Mouse (Mus musculus) intestine, embryonic 15.5 days (tissue): ENCODE data around the gene Nfya. TPM values are rescaled to one million over a fixed set of nuclear protein-coding genes. Genes with fewer than 3 reads are reported as not detected.

ENCODE experiments used
- ATAC-seq: fragments of 200-750 bp; cut with Nextera tagmentation; 2 replicates; pipeline ENCODE4 v1.8.0; 2017; ENCODE audit warnings: moderate TSS enrichment, moderate library complexity
- H3K27ac ChIP-seq: fragments of 300-500 bp; sonication (generic); 2 replicates; pipeline ENCODE4 v1.5.1; 2015; ENCODE audit warnings: mild to moderate bottlenecking, inconsistent platforms
- H3K27me3 ChIP-seq: fragments of 300-500 bp; sonication (generic); replicated peaks from 2 replicates; pipeline ENCODE4 v1.6.1; 2015; ENCODE audit warnings: inconsistent platforms
- H3K36me3 ChIP-seq: fragments of 300-500 bp; sonication (generic); 2 replicates; pipeline ENCODE4 v1.6.1; 2015; ENCODE audit warnings: inconsistent platforms
- H3K4me1 ChIP-seq: fragments of 300-500 bp; sonication (generic); replicated peaks from 2 replicates; pipeline ENCODE4 v1.6.1; 2015; ENCODE audit warnings: inconsistent platforms
- H3K4me2 ChIP-seq: fragments of 300-500 bp; sonication (generic); replicated peaks from 2 replicates; pipeline ENCODE4 v1.6.1; 2015; ENCODE audit warnings: mild to moderate bottlenecking, inconsistent platforms
- H3K4me3 ChIP-seq: fragments of 300-500 bp; sonication (generic); replicated peaks from 2 replicates; pipeline ENCODE4 v1.5.1; 2015; ENCODE audit warnings: inconsistent platforms
- H3K9ac ChIP-seq: fragments of 300-500 bp; sonication (generic); 2 replicates; pipeline ENCODE4 v1.6.1; 2015; ENCODE audit warnings: inconsistent platforms
- H3K9me3 ChIP-seq: fragments of 300-500 bp; sonication (generic); 2 replicates; pipeline ENCODE4 v1.6.1; 2016; ENCODE audit warnings: inconsistent platforms
- WGBS: fragments of 180-500 bp; shearing (Covaris S2); methylation state at CpG from one replicate; pipeline ENCODE4 v1.1.7; 2015; 5-methylcytosine and 5-hydroxymethylcytosine counted together
- polyA plus RNA-seq: library from polyadenylated mRNA; unstranded; fragments of >200 nt; fragmentation: Nextera tagmentation; extraction: Ambion mirVana; gene quantifications from 2 replicates; pipeline ENCODE4 v1.2.1, GENCODE M21; 2015

Nfya gene
- polyA plus RNA-seq, 1 experiment from 2014 or later: 12.5 TPM

DNA sequence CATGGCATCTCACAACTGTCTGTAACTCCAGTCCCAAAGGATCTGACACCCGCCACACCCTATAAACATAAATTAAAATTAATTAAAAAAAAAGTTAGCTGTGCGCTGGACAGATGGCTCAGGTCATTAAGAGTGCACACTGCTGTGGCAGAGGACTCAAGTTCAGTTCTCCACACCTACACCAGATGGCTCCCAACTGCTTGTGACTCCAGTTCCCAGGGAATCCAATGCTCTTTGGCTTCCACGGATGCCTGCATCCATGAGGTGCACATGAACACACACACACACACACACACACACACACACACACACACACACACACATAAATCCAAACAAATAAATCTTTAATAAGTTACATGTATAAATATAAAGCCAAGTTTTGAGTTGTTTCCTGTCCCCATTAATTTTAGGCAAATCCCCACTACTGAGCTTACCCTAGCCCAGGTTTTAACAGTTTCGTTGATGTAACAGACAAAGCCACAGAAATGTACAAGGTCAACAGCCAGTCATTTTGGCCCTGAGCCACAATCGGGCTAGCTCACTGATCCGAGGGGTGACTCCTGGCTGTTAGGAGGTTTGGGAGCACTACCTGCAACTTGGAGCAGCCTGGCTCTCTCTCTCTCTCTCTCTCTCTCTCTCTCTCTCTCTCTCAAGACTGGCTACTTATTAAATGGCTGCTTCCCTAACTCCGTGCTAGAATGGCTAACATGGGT lies 33.2 kb upstream of the Nfya start:
- Histone ChIP-seq H3K4me2 (no peak overlapping the region), H3K36me3 (no peaks in the 10 kb centered on the region), H3K27ac (no peak overlapping the region), H3K9ac (no peak overlapping the region), H3K4me3 (no peak overlapping the region), H3K27me3 (no peaks in the 10 kb centered on the region), H3K4me1 (peaks cover 3% of the 10 kb centered on the region; the same call in 1 of the 2 replicates), H3K9me3 (no peaks in the 10 kb centered on the region)
- no peak for ATAC-seq
- WGBS: 66% methylated on average over 7 of the region's 7 CpGs

DNA sequence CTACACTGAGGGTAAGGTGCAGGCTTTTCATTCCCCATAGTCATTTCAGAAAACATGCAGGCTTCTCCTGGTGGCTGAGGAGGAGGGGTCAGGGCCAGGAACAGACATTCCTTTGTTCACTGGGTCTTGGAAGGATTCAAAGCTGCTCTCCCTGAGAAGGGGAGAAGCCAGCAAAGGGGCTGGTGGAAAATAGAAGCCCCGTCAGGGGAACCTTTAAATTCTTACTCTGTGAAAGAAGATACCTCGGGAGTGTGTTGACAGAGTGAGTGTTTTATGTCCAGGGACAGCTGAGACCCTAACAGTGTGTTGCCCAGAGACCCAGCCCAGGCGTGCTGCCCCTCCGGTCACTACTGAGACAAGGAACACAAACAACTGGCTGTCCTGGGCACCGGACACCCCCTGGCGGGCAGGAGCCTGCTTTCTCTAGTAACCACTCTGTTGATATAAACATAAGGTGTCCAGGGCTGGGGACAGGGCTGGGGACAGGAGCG lies 27.8 kb upstream of the Nfya start:
- Histone ChIP-seq H3K4me3 (no peak overlapping the region), H3K36me3 (no peaks in the 10 kb centered on the region), H3K9ac (no peak overlapping the region), H3K9me3 (no peaks in the 10 kb centered on the region), H3K4me2 (no peak overlapping the region), H3K4me1 (peaks cover 39% of the 10 kb centered on the region), H3K27ac (peak overlapping the region; percentile 9; the same call in 1 of the 2 replicates), H3K27me3 (no peaks in the 10 kb centered on the region)
- ATAC-seq: 0 out of 2 replicates have a peak, but pooled peaks have one; percentile 7
- WGBS: 25% methylated on average over 7 of the region's 7 CpGs

DNA sequence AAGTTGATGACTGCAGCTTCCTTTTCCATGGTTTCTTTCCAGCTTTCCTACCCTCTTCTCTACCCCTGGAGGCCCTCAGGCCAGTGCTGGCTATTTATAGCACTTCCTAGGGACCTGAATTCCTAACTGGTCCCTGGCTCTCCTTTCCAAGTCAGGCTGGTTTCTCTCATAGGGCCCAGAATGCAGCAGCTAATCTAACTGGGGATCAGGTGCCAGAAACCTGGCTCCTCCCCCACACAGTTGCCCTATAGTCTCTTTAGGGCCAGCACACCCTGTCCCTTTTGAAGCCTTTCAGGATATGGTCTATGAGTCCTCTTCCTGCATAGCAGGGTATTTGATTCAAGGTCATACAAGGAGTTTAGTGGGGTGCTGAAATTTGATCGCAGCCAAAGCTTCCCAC lies 26.8 kb upstream of the Nfya start:
- Histone ChIP-seq H3K36me3 (no peaks in the 10 kb centered on the region), H3K4me3 (no peak overlapping the region), H3K9ac (no peak overlapping the region), H3K4me1 (peaks cover 45% of the 10 kb centered on the region), H3K4me2 (no peak overlapping the region), H3K9me3 (no peaks in the 10 kb centered on the region), H3K27me3 (no peaks in the 10 kb centered on the region), H3K27ac (peak overlapping the region; percentile 9; the same call in 1 of the 2 replicates)
- ATAC-seq: no peak
- WGBS: 56% methylated on average over 1 of the region's 1 CpGs

DNA sequence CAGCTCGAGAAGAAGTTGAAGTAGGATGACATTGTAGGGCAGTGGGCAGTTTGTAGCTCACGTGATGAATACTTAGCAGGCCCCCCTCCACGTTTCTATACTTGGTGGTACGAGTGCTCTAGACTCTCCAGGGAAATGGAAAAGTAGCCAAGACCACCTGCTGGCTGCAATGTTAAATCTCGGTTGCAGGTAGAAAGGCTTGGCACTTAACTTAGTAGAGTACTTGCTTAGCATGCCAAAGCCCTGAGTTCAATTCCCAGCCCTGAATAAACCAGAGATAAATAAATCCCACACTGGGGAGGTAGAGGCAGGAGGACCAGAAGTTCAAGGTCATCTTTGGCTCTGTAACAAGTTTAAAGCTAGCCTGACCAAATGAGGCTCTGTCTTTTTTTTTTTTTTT lies 24.8 kb upstream of the Nfya start:
- 86% methylated on average over 5 of the region's 5 CpGs for WGBS
- peaks cover 59% of the 10 kb centered on the region for H3K4me1 ChIP-seq
- H3K9ac ChIP-seq: no peak overlapping the region
- no peak for ATAC-seq
- no peaks in the 10 kb centered on the region for H3K9me3 ChIP-seq
- no peaks in the 10 kb centered on the region for H3K27me3 ChIP-seq
- no peak overlapping the region for H3K4me2 ChIP-seq
- no peaks in the 10 kb centered on the region for H3K36me3 ChIP-seq
- H3K27ac ChIP-seq: peak overlapping the region; percentile 62; the same call in 1 of the 2 replicates
- H3K4me3 ChIP-seq: no peak overlapping the region

DNA sequence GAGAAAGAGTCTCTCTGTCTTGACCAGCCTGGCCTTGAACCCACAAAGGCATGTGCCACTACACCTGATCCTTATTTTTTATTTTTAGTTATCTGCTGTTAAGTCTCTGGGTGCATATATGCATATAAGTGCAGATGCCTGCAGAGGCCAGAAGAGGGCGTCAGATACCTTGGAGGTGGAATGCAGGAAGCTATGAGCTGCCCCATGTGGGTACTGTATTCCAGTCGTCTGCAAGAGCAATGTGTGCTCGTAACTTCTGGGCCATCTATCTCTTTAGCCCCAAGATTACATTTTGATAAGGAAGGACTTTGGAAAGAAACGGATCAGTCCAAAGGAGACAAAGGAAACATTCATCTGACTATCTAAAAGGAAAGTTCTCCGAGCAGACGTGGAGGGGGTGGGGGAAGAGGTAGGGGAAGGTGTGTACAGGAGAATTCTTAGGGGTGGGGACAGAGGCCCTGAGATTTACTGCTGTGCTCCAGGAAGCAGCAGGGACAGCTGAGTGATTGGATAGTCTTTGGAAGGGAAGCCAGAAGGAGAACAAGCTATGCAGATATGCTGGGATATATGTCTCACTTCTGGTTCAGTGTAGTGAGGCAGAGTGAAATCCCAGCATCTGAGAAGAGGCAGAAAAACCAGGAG lies 24.1 kb upstream of the Nfya start:
- WGBS: 39% methylated on average over 6 of the region's 6 CpGs
- Histone ChIP-seq H3K36me3 (no peaks in the 10 kb centered on the region), H3K4me3 (no peak overlapping the region), H3K9me3 (no peaks in the 10 kb centered on the region), H3K4me1 (peaks cover 59% of the 10 kb centered on the region), H3K4me2 (no peak overlapping the region), H3K9ac (no peak overlapping the region), H3K27ac (peak overlapping the region; percentile 62), H3K27me3 (no peaks in the 10 kb centered on the region)
- peak; percentile 86 for ATAC-seq

GRCm38 (mm10) chr17:48433006-48433655 lies 23.4 kb upstream of the Nfya start:
- Histone ChIP-seq H3K36me3 (no peaks in the 10 kb centered on the region), H3K9ac (no peak overlapping the region), H3K27ac (peak overlapping the region; percentile 62), H3K9me3 (no peaks in the 10 kb centered on the region), H3K4me1 (peaks cover 60% of the 10 kb centered on the region), H3K4me2 (no peak overlapping the region), H3K27me3 (no peaks in the 10 kb centered on the region), H3K4me3 (no peak overlapping the region)
- 74% methylated on average over 20 of the region's 20 CpGs for WGBS
- ATAC-seq: no peak

GRCm38 (mm10) chr17:48432158-48432980 lies 22.7 kb upstream of the Nfya start, which contains the start of gene Apobec2:
Gene Apobec2 (minus strand): TSS chr17:48432930.
- H3K9me3 ChIP-seq: no peaks in the 10 kb centered on the region
- no peaks in the 10 kb centered on the region for H3K36me3 ChIP-seq
- H3K4me3 ChIP-seq: no peak within 1 kb of the TSS
- WGBS: 54% methylated on average over 16 of the region's 16 CpGs
- no peak within 1 kb of the TSS for H3K4me2 ChIP-seq
- no peak for ATAC-seq
- peak within 1 kb of the TSS; percentile 67 for H3K27ac ChIP-seq
- 0 out of 2 replicates have a peak within 1 kb of the TSS, but pooled peaks have one; percentile 5 for H3K9ac ChIP-seq
- no peaks in the 10 kb centered on the region for H3K27me3 ChIP-seq
- peaks cover 55% of the 10 kb centered on the region for H3K4me1 ChIP-seq

DNA sequence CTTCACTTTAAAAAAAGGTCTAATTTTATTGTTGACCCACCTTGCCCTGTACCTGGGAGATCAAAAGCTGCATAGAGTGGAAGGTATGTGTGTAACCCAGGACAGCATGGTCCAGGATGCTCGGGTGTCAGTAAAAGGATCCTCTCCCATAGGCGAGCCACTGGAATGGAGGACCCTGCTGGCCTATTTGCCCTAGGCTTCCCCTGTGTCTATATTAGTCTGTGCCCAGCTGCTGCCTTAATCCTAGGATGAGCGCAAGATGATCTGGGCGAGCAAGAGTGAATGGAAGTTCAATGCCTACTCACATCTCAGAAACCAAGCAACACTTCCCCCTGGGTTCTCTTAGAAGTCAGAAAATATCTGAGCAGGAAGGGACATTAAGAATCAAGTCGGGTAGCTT lies 21.3 kb upstream of the Nfya start:
- Histone ChIP-seq H3K27ac (peak overlapping the region; percentile 67), H3K9me3 (no peaks in the 10 kb centered on the region), H3K4me1 (peaks cover 53% of the 10 kb centered on the region), H3K36me3 (no peaks in the 10 kb centered on the region), H3K27me3 (no peaks in the 10 kb centered on the region), H3K4me2 (no peak overlapping the region), H3K4me3 (no peak overlapping the region), H3K9ac (no peak overlapping the region)
- ATAC-seq: no peak
- 64% methylated on average over 5 of the region's 5 CpGs for WGBS

GRCm38 (mm10) chr17:48430394-48430793 lies 20.7 kb upstream of the Nfya start:
- Histone ChIP-seq H3K36me3 (no peaks in the 10 kb centered on the region), H3K4me1 (peaks cover 54% of the 10 kb centered on the region), H3K9me3 (no peaks in the 10 kb centered on the region), H3K9ac (no peak overlapping the region), H3K27ac (peak overlapping the region; percentile 77), H3K4me2 (peak overlapping the region; percentile 24; the same call in 1 of the 2 replicates), H3K4me3 (no peak overlapping the region), H3K27me3 (no peaks in the 10 kb centered on the region)
- 8% methylated on average over 5 of the region's 5 CpGs for WGBS
- ATAC-seq: peak; percentile 29

DNA sequence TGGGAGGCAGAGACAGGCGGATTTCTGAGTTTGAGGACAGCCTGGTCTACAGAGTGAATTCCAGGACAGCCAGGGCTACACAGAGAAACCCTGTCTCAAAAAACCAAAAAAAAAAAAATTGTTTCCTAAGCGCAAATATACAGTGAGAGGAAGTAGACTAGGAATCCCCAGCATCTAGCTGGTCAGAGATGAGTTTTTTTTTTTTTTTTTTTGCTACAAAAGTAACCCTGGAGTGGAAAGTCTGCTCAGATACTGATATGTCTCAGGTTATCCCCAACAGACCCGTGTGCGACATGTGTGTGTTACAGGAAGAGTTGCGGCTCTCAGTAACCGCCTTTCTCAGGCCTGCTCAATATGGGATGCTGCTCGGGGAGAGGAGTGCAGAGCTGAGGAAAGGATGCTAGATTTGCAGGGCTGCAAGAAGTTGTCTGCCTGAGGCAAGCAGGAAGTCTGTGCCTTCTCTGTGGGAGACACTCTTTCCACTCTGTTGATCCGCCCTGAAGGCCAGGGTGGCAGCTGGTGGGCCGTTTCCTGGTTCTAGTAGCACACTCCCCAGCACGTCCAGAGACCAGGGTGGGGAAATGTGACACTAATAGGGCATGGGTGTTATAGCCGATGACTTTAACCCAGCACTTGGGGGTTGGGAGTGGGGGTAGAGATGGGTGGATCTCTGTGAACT lies 18.3 kb upstream of the Nfya start:
- Histone ChIP-seq H3K27ac (peak overlapping the region; percentile 55), H3K9ac (no peak overlapping the region), H3K36me3 (no peaks in the 10 kb centered on the region), H3K27me3 (no peaks in the 10 kb centered on the region), H3K4me2 (no peak overlapping the region), H3K9me3 (no peaks in the 10 kb centered on the region), H3K4me1 (peaks cover 46% of the 10 kb centered on the region), H3K4me3 (no peak overlapping the region)
- ATAC-seq: no peak
- WGBS: 53% methylated on average over 11 of the region's 11 CpGs

- no peaks in the 10 kb centered on the region for H3K36me3 ChIP-seq
- H3K4me3 ChIP-seq: no peak overlapping the region
- 55% methylated on average over 13 of the region's 13 CpGs for WGBS
- no peak overlapping the region for H3K9ac ChIP-seq
- peaks cover 39% of the 10 kb centered on the region for H3K4me1 ChIP-seq
- ATAC-seq: peak; percentile 35
- no peak overlapping the region for H3K4me2 ChIP-seq
- peak overlapping the region; percentile 1 for H3K27ac ChIP-seq
- no peaks in the 10 kb centered on the region for H3K9me3 ChIP-seq
- H3K27me3 ChIP-seq: no peaks in the 10 kb centered on the region
Observed at GRCm38 (mm10) chr17:48426991-48427750, 17.5 kb upstream of the Nfya start.
